Mouse (Mus musculus): ENCODE results near the gene Chpt1. TPM values are rescaled to one million over a fixed set of nuclear protein-coding genes. Genes with fewer than 3 reads are reported as not detected.

The Chpt1 gene
- total RNA-seq, 2 experiments from 2014 or later, result 304 to 315 TPM

- no peak for DNase-seq (ENCODE audit: low spot score)
- intact Hi-C loops (cut with DNase I), result no loop called here
These were observed 86.2 kb downstream of the Chpt1 start for GRCm38 (mm10) chr10:88417686-88418085.

GRCm38 (mm10) chr10:88412290-88412995 lies 91.4 kb downstream of the Chpt1 start:
- intact Hi-C loops (cut with DNase I), result no loop called here
- no peak for DNase-seq (ENCODE audit: low spot score)

DNA sequence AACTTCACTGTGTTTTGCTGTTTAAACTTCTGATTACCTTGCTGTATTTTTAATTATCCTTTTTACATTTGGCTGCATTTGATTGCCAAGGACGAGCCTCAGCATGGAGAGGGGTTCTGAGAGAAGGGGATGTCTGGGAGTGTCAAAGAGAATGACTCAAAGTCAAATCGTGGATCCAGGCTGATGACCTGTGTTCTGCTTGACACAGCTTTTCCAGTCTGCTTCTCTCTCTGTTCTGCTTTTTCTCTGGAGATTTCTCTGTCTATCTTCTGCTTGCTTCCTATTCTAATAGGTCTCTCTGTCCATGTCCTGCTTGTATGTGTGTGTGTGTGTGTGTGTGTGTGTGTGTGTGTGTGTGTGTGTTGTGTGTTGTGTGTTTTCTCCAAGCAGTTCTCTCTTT lies 94.1 kb downstream of the Chpt1 start:
- DNase-seq (ENCODE audit: low spot score), result no peak
- intact Hi-C loops (cut with DNase I), result loop anchor here (2.0 kb wide), 1 partner anchor 27 kb away; no protein-coding TSS in a partner anchor

GRCm38 (mm10) chr10:88407875-88408631 lies 95.8 kb downstream of the Chpt1 start:
- DNase-seq (ENCODE audit: low spot score), result no peak
- intact Hi-C loops (cut with DNase I), result no loop called here

- no peak for DNase-seq (ENCODE audit: low spot score)
- intact Hi-C loops (cut with DNase I), result no loop called here
These were observed 98.1 kb downstream of the Chpt1 start for GRCm38 (mm10) chr10:88405812-88406211.

GRCm38 (mm10) chr10:88404220-88404619 lies 99.7 kb downstream of the Chpt1 start:
- intact Hi-C loops (cut with DNase I), result no loop called here
- no peak for DNase-seq (ENCODE audit: low spot score)

GRCm38 (mm10) chr10:88403021-88403420 lies 100.9 kb downstream of the Chpt1 start:
- no peak for DNase-seq (ENCODE audit: low spot score)
- intact Hi-C loops (cut with DNase I), result no loop called here

Other genes starting within 250 kb of the Chpt1 start
- 1 to 10 TPM; 3.8 to 4.1 TPM for gene Dram1, start 125.0 kb downstream of the Chpt1 start, total RNA-seq (2021)
- 10 to 100 TPM; 25.5 to 29.9 TPM for gene Gnptab, start 124.9 kb downstream of the Chpt1 start, total RNA-seq (2021)
- not detected for gene Sycp3, start 44.5 kb downstream of the Chpt1 start, total RNA-seq (2021)
- under 1 TPM; 0.34 to 0.64 TPM for gene Mybpc1, start 101.1 kb upstream of the Chpt1 start, total RNA-seq (2021)
- under 1 TPM in 1 of 2 experiments, not detected in 1; 0.29 TPM for gene Spic, start 180.9 kb upstream of the Chpt1 start, total RNA-seq (2021)
- 10 to 100 TPM; 83.2 to 86.4 TPM for gene Arl1, start 226.8 kb upstream of the Chpt1 start, total RNA-seq (2021)

Measured in heart, postnatal 25 days (tissue).